Mouse (Mus musculus) heart, embryonic 12.5 days (tissue): Measurements from ENCODE around the gene Srbd1. TPM values are rescaled to one million over a fixed set of nuclear protein-coding genes. Genes with fewer than 3 reads are reported as not detected.

ENCODE experiments used
- ATAC-seq: fragments of 200-750 bp; cut with Nextera tagmentation; 2 replicates; pipeline ENCODE4 v1.8.0; 2017; ENCODE audit warnings: moderate TSS enrichment, moderate library complexity; ENCODE audit not compliant: insufficient number of reproducible peaks, low FRiP score
- H3K27ac ChIP-seq: fragments of 300-500 bp; sonication (generic); 2 replicates; pipeline ENCODE4 v1.5.1; 2016; ENCODE audit warnings: mild to moderate bottlenecking, moderate library complexity; ENCODE audit not compliant: poor library complexity, severe bottlenecking
- H3K27me3 ChIP-seq: fragments of 300-500 bp; sonication (generic); replicated peaks from 2 replicates; pipeline ENCODE4 v1.6.1; 2016; ENCODE audit warnings: mild to moderate bottlenecking, moderate library complexity
- H3K36me3 ChIP-seq: fragments of 300-500 bp; sonication (generic); 2 replicates; pipeline ENCODE4 v1.6.1; 2016; ENCODE audit warnings: mild to moderate bottlenecking, moderate library complexity
- H3K4me1 ChIP-seq: fragments of 300-500 bp; sonication (generic); replicated peaks from 2 replicates; pipeline ENCODE4 v1.6.1; 2016; ENCODE audit warnings: mild to moderate bottlenecking
- H3K4me2 ChIP-seq: fragments of 300-500 bp; sonication (generic); 2 replicates; pipeline ENCODE4 v1.6.1; 2016; ENCODE audit warnings: mild to moderate bottlenecking, moderate library complexity
- H3K4me3 ChIP-seq: fragments of 300-500 bp; sonication (generic); 2 replicates; pipeline ENCODE4 v1.5.1; 2016; ENCODE audit warnings: mild to moderate bottlenecking
- H3K9ac ChIP-seq: fragments of 300-500 bp; sonication (generic); 2 replicates; pipeline ENCODE4 v1.6.1; 2016; ENCODE audit warnings: mild to moderate bottlenecking, moderate library complexity
- H3K9me3 ChIP-seq: fragments of 300-500 bp; sonication (generic); replicated peaks from 2 replicates; pipeline ENCODE4 v1.6.1; 2016; ENCODE audit warnings: mild to moderate bottlenecking, moderate library complexity
- WGBS: fragments of 180-500 bp; shearing (Covaris S2); methylation state at CpG from one replicate; pipeline ENCODE4 v1.1.7; 2016; 5-methylcytosine and 5-hydroxymethylcytosine counted together
- polyA plus RNA-seq: library from polyadenylated mRNA; unstranded; fragments of >200 nt; fragmentation: Nextera tagmentation; extraction: Ambion mirVana; gene quantifications from 2 replicates; pipeline ENCODE4 v1.2.1, GENCODE M21; 2016

Gene Srbd1
- 13.1 and 14.0 TPM in 2 replicates for polyA plus RNA-seq

DNA sequence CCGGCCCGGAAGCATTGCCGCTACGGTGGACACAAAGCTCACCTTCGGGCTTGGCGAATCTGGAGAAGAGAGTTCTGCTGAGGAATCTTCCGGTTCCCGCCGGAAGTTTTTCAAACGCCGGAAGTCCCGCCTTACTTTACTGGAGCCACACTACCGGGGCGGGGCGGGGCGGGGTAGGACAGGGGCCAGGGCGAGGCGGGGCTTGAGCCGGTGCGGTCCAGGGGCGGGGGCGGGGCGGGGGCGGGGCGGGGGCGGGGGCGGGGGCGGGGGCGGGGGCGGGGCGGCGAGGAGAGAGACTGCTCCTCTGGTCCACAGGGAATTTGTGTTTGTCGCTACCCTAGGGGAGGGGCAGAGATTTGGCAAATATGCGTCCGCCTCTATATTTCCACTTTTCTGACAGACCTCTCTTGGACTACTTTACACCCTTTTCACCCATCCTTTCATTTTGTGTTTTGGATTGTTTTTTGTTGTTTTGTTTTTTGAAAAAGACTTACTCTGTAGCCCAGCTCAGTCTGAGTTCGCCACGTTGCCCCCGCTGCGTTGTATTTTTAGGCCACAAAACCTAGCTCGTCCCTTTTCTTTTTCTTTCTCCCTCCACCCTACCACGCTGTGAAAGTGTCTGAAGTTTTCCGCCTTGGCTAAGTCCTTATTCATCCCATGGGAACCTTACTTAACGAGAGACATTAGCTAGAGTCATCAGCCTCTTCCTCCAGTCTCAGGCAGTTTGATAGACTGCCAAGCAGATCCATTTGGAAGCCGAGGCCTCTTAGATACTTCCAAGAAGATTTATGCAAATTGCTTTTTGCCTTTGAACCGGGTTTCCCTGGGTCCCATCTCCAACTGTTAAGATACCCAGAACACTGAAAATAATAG, at the start of gene Srbd1:
Gene Srbd1 (minus strand): TSS at position 97 of the 873 bp plus-strand sequence.
- H3K4me2 ChIP-seq = peak within 1 kb of the TSS; percentile 98
- H3K36me3 ChIP-seq = peaks cover 9% of the 10 kb centered on the region
- H3K27ac ChIP-seq = peak within 1 kb of the TSS; percentile 19; the same call in 1 of the 2 replicates
- ATAC-seq = peak; percentile 94
- WGBS = 3% methylated on average over 28 of the region's 45 CpGs
- no peaks in the 10 kb centered on the region for H3K27me3 ChIP-seq
- H3K9ac ChIP-seq = peak within 1 kb of the TSS; percentile 88
- peak within 1 kb of the TSS; percentile 81 for H3K4me3 ChIP-seq
- peaks cover 15% of the 10 kb centered on the region for H3K4me1 ChIP-seq
- H3K9me3 ChIP-seq = no peaks in the 10 kb centered on the region

DNA sequence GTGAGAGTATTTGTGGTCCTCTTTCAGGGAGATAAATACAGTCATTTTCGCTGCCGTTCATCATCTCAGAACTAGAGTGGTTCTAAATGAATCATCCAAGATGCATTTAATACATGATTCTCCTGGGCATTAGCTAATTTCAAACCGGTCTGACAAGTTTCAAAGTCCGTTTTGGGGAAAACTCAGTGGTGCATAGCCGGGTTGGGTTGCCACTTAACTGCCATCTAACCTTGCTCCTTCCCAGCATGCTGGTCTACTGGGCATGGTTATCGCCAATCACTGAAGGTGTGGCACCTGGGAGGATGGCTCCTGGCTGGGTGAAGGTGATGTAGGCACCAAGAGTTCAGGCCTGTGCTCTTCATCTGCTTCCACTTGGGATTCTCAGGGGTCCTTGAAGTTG, 49.0 kb upstream of the Srbd1 start:
- H3K4me2 ChIP-seq = no peak overlapping the region
- ATAC-seq = no peak
- H3K27ac ChIP-seq = no peak overlapping the region
- H3K9me3 ChIP-seq = no peaks in the 10 kb centered on the region
- H3K4me1 ChIP-seq = peaks cover 38% of the 10 kb centered on the region
- H3K36me3 ChIP-seq = no peaks in the 10 kb centered on the region
- H3K9ac ChIP-seq = no peak overlapping the region
- H3K27me3 ChIP-seq = no peaks in the 10 kb centered on the region
- 91% methylated on average over 6 of the region's 6 CpGs for WGBS
- H3K4me3 ChIP-seq = no peak overlapping the region

DNA sequence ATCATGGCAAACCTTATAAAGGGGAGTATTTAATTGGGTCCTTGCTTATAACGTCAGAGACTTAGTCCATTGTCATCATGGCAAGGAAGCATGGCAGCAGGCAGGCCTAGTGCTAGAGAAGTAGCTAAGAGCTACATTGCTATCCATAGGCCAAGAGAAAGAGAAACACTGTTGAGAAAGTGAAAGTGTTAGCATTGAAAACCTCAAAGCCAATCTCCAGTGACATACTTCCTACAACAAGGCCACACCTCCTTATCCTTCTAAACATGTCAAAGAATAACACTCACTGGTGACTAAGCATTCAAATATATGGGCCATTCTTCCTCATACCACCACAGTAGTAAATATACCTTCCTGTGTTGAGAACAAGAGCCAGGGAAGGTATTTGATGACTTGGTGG, 42.8 kb upstream of the Srbd1 start:
- Histone ChIP-seq H3K27ac (peak overlapping the region; percentile 23; the same call in 1 of the 2 replicates), H3K27me3 (no peaks in the 10 kb centered on the region), H3K4me1 (peaks cover 46% of the 10 kb centered on the region), H3K9ac (no peak overlapping the region), H3K9me3 (no peaks in the 10 kb centered on the region), H3K36me3 (no peaks in the 10 kb centered on the region), H3K4me2 (no peak overlapping the region), H3K4me3 (no peak overlapping the region)
- WGBS = 84% methylated on average over 1 of the region's 1 CpGs
- ATAC-seq = no peak

DNA sequence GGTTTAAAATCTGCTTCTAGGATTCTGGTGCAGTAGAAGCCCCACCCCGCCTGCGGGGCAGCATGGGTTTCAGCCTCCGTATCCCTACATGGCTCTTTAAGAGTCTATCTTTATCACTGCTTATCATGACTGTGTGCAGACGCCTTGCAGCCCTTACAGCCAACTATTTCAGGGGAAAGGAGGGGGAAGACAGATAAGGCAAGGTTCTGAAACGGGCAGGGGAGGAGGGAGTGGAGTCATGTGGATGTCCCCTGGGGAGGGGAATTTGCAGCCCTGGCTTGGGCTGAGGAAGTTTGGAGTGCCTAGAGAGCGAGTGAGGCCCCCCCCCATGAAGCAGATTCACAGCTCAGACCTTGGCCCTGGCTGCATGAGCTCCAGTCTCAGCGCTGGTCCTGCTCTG, 40.6 kb upstream of the Srbd1 start:
- peak; percentile 91 for ATAC-seq
- no peaks in the 10 kb centered on the region for H3K9me3 ChIP-seq
- peak overlapping the region; percentile 64 for H3K9ac ChIP-seq
- peak overlapping the region; percentile 89 for H3K27ac ChIP-seq
- 3% methylated on average over 7 of the region's 7 CpGs for WGBS
- H3K4me2 ChIP-seq = peak overlapping the region; percentile 65
- H3K4me3 ChIP-seq = peak overlapping the region; percentile 31
- peaks cover 52% of the 10 kb centered on the region for H3K4me1 ChIP-seq
- H3K36me3 ChIP-seq = no peaks in the 10 kb centered on the region
- H3K27me3 ChIP-seq = no peaks in the 10 kb centered on the region

DNA sequence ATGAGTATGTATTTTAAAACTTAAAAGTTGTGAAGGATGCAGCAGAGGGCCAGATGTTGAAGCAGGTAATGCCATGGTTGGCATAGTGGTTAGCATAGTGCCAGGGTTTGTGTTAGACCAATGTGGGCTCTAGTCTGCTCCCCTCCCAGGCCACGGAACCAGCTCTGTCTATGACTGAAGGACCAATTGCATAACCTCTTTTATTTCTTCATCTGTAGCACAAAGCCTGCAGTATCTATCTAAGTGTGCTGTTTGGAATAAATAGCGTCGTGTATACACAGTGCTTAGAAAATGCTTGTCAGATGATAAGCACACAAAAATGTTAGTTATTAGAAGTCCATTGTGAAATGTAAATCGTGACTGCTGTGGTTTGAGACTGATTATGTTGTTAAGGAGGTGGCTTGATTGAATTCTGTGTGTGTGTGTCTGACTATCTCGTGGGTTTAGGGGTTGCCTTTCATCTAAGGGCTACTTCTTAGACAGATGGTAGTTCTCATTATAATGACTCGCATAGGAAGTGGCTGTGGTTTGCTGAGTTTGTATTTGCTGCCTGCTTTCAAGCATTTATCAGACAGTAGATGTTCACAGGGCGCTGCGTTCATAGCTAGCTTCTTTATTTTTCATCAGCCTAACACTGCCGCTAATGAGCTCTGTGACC, 39.7 kb upstream of the Srbd1 start:
- Histone ChIP-seq H3K4me3 (no peak overlapping the region), H3K9ac (0 out of 2 replicates have a peak overlapping the region, but pooled peaks have one; percentile 8), H3K4me2 (peak overlapping the region; percentile 65), H3K4me1 (peaks cover 52% of the 10 kb centered on the region), H3K27ac (peak overlapping the region; percentile 89), H3K9me3 (no peaks in the 10 kb centered on the region), H3K27me3 (no peaks in the 10 kb centered on the region), H3K36me3 (no peaks in the 10 kb centered on the region)
- ATAC-seq = no peak
- WGBS = 22% methylated on average over 9 of the region's 9 CpGs

DNA sequence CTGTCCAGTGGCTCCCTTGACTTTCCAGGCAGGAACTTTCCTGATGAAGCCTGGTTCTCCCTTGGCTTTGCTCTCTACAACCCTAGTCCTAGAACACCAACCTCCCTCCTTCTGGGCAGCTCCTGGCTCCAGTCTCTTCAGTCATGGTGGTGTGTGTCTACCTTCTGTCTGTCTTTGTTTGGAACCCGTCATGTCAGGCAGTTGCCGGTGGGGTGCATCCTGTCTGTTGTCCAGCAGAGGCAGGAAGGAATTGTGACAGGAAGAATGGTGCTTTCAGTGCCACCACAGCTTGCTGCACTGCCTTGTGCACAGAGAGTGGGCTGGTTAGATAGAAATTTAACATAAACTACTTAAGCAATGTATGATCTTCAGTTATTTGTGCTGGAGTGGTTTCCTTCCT, 38.8 kb upstream of the Srbd1 start:
- Histone ChIP-seq H3K4me3 (no peak overlapping the region), H3K9ac (no peak overlapping the region), H3K4me2 (no peak overlapping the region), H3K9me3 (no peaks in the 10 kb centered on the region), H3K36me3 (no peaks in the 10 kb centered on the region), H3K27me3 (no peaks in the 10 kb centered on the region), H3K4me1 (peaks cover 52% of the 10 kb centered on the region), H3K27ac (no peak overlapping the region)
- ATAC-seq = no peak
- WGBS = 13% methylated on average over 2 of the region's 2 CpGs

DNA sequence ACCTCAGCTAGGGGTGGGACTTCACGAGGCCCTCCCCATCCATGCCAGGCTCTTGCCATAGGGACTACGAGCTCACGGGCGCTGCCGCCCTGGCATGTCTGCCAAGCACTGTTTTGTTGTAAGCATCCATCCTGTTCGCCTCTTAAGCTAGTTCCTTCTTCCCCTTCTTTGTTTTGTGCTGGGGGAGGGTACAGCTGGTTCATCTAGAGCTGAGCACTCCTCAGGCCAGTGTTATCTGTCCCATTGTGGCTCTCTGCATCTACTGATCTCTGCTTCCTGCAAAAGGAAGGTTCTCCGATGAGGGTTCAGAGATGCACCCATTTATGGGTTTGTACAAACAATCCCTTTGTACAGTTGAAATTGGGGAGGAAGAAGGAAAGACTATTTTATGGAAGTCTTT, 31.7 kb upstream of the Srbd1 start:
- no peaks in the 10 kb centered on the region for H3K9me3 ChIP-seq
- no peak overlapping the region for H3K4me2 ChIP-seq
- no peak overlapping the region for H3K4me3 ChIP-seq
- peaks cover 23% of the 10 kb centered on the region for H3K36me3 ChIP-seq
- 62% methylated on average over 7 of the region's 7 CpGs for whole genome bisulfite sequencing
- no peaks in the 10 kb centered on the region for H3K27me3 ChIP-seq
- no peak overlapping the region for H3K27ac ChIP-seq
- H3K4me1 ChIP-seq = peaks cover 32% of the 10 kb centered on the region
- H3K9ac ChIP-seq = no peak overlapping the region
- ATAC-seq = no peak

DNA sequence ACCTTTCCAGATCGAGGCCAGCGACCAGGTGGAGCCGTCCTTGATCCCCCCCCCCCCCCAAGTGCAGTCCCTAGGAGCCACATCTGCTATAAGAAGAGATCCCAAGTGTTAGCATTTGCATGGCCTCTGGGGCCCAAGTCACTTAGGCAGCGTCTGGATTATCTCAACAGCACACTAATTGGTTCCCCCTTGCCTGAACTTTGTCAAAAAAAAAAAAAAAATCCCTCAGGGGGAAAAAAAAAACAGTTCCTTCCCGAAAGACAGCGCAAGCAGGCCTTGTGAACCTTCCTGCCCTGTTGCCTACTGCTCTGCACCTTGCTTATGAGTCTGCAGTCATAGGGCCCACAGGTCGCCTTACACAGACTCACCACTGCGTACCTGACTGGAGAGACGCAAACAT, 30.5 kb upstream of the Srbd1 start:
- 40% methylated on average over 9 of the region's 9 CpGs for WGBS
- Histone ChIP-seq H3K4me3 (no peak overlapping the region), H3K36me3 (peaks cover 23% of the 10 kb centered on the region), H3K4me2 (no peak overlapping the region), H3K4me1 (peaks cover 39% of the 10 kb centered on the region), H3K27me3 (no peaks in the 10 kb centered on the region), H3K9me3 (no peaks in the 10 kb centered on the region), H3K9ac (no peak overlapping the region), H3K27ac (no peak overlapping the region)
- ATAC-seq = no peak

DNA sequence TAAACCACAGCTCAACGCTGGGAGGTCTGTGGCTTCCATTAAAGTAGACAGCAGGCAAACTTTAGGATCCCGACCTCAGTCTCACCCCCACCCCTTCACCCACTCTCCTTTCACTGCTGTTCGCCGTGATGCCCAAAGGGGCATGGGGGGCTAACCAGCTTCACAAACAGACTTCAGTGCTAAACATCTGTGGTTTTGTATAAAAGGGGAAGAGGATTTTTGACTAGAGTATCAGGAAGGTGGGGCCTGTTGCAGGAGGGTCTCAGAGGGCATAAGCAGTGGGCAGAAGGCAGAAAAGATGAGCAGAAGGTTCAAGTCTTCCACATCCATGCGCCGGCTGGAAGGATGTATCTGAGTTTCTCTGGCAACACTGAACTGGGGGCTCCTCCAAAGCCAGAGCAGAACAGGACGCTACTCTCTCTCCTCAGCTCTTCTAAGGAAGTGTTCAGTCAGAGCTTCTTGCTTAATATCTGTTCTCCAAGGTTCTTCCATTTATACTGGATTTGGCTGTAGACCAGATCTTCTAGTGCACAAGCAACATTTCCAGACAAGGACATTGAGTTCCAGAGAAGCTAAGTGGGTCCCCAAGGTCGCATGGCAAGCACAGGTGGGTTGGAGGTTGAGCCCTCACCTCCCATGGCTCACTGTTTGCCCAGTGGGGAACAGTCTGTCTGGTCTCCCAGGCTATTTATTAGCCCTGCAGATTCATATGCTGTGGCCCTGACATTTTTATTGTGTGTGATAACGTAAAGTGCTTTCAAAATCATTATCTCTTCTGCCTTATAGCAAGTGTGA, 25.4 kb upstream of the Srbd1 start:
- no peak for ATAC-seq
- Histone ChIP-seq H3K9me3 (no peaks in the 10 kb centered on the region), H3K4me2 (peak overlapping the region; percentile 97), H3K36me3 (peaks cover 16% of the 10 kb centered on the region), H3K27ac (no peak overlapping the region), H3K27me3 (no peaks in the 10 kb centered on the region), H3K4me1 (peaks cover 39% of the 10 kb centered on the region), H3K9ac (peak overlapping the region; percentile 62), H3K4me3 (peak overlapping the region; percentile 85)
- 54% methylated on average over 9 of the region's 9 CpGs for WGBS

DNA sequence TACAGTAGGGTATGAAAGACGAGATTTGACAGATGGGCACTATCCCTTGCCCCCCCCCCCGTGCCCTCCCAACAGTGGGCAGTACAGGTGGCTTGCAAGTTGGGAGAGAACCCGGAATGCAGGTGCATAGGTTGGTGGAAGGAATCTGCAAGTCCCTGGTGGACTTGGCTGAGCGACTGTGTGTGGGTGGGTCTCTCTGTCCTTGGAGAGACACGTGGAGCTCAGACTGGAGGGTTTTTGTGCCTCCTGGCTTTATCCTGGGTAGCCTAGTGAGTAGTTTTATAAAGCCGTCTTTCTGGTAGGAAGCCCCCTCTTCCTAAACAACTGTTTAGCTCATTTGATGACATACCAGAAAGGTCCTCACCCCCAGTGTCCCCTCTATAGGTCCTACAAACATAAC, 24.1 kb upstream of the Srbd1 start:
- 7% methylated on average over 6 of the region's 6 CpGs for WGBS

More for the DNA sequence above, 24.1 kb upstream of the Srbd1 start:
- Histone ChIP-seq H3K27ac (peak overlapping the region; percentile 99; the same call in 1 of the 2 replicates), H3K27me3 (no peaks in the 10 kb centered on the region), H3K4me2 (peak overlapping the region; percentile 97), H3K9me3 (no peaks in the 10 kb centered on the region), H3K4me1 (peaks cover 42% of the 10 kb centered on the region), H3K4me3 (peak overlapping the region; percentile 85), H3K36me3 (peaks cover 14% of the 10 kb centered on the region), H3K9ac (peak overlapping the region; percentile 92)
- no peak for ATAC-seq
